Mouse (Mus musculus) urinary bladder, postnatal 4 days (tissue): ENCODE data around the gene Vmn2r57.
"Not testable (repeated sequence)": the region's sequence is repeated elsewhere in the genome, so short reads cannot be mapped to it uniquely, and the experiment has no call there.

Source experiments
- DNase-seq, 2 experiments: peaks; one replicate each; pipeline ENCODE4 v3.0.0; 2021 to 2022; ENCODE audit warnings: low spot score in 2 of 2

Vmn2r57 gene

GRCm38 (mm10) chr7:41448596-41448995, at the start of gene Vmn2r57:
Vmn2r57 (minus strand) TSS chr7:41448696.
- DNase-seq = not testable (repeated sequence)

- DNase-seq = no peak
These were observed 49.4 kb upstream of the Vmn2r57 start for GRCm38 (mm10) chr7:41497871-41498270.

GRCm38 (mm10) chr7:41451864-41452263, 3.4 kb upstream of the Vmn2r57 start:
- DNase-seq = no peak

- no peak for DNase-seq
These were observed 54.4 kb downstream of the Vmn2r57 start for GRCm38 (mm10) chr7:41394130-41394529.

- peak; percentile 66 to 74 for DNase-seq
These were observed 55.2 kb downstream of the Vmn2r57 start, which contains the start of gene AI987944 for GRCm38 (mm10) chr7:41393048-41393971. AI987944 (minus strand) TSS chr7:41393379.
